Mouse (Mus musculus) lung, postnatal 0 days (tissue): ENCODE data around the gene Tspan13. TPM values are rescaled to one million over a fixed set of nuclear protein-coding genes. Genes with fewer than 3 reads are reported as not detected.

Experiments
- ATAC-seq: fragments of 200-750 bp; cut with Nextera tagmentation; 2 replicates; pipeline ENCODE4 v1.8.0; 2017; ENCODE audit warnings: moderate library complexity
- DNase-seq: peaks from one replicate; pipeline ENCODE4 v3.0.0-alpha.2; 2016; ENCODE audit warnings: low spot score
- H3K27ac ChIP-seq: fragments of 300-500 bp; sonication (generic); 2 replicates; pipeline ENCODE4 v1.5.1; 2014; ENCODE audit warnings: antibody characterized with exemption, mild to moderate bottlenecking, low read length, mixed read lengths
- H3K27me3 ChIP-seq: fragments of 300-500 bp; sonication (generic); replicated peaks from 2 replicates; pipeline ENCODE4 v1.6.1; 2014; ENCODE audit warnings: low read length, mixed read lengths; ENCODE audit not compliant: insufficient read depth
- H3K36me3 ChIP-seq: fragments of 300-500 bp; sonication (generic); 2 replicates; pipeline ENCODE4 v1.6.1; 2014; ENCODE audit warnings: low read length, mixed read lengths; ENCODE audit not compliant: insufficient read depth
- H3K4me1 ChIP-seq: fragments of 300-500 bp; sonication (generic); 2 replicates; pipeline ENCODE4 v1.6.1; 2014; ENCODE audit warnings: antibody characterized with exemption, low read depth, low read length, mixed read lengths; ENCODE audit not compliant: insufficient read depth
- H3K4me2 ChIP-seq: fragments of 300-500 bp; sonication (generic); replicated peaks from 2 replicates; pipeline ENCODE4 v1.6.1; 2014; ENCODE audit warnings: low read depth, mild to moderate bottlenecking, low read length, moderate library complexity, mixed read lengths
- H3K4me3 ChIP-seq: fragments of 300-500 bp; sonication (generic); 2 replicates; pipeline ENCODE4 v1.5.1; 2014; ENCODE audit warnings: low read depth, low read length
- H3K9ac ChIP-seq: fragments of 300-500 bp; sonication (generic); replicated peaks from 2 replicates; pipeline ENCODE4 v1.6.1; 2014; ENCODE audit warnings: low read depth, mild to moderate bottlenecking
- H3K9me3 ChIP-seq: fragments of 300-500 bp; sonication (generic); 2 replicates; pipeline ENCODE4 v1.6.1; 2016; ENCODE audit warnings: low read length, mixed read lengths
- CTCF ChIP-seq: IDR thresholded peaks from 2 replicates; pipeline ENCODE4 v1.5.1; 2016; ENCODE audit warnings: antibody characterized with exemption, mild to moderate bottlenecking
- EP300 ChIP-seq: IDR thresholded peaks from 2 replicates; pipeline ENCODE4 v1.6.1; 2016; ENCODE audit warnings: antibody characterized with exemption, mild to moderate bottlenecking, control low read depth
- whole genome bisulfite sequencing: fragments of 180-500 bp; shearing (Covaris S2); extraction: QIAGEN DNeasy Blood & Tissue Kit; methylation state at CpG from one replicate; pipeline ENCODE4 v1.1.7; 2014; 5-methylcytosine and 5-hydroxymethylcytosine counted together
- polyA plus RNA-seq: library from polyadenylated mRNA; unstranded; fragments of >200 nt; fragmentation: Nextera tagmentation; extraction: Ambion mirVana; gene quantifications from 2 replicates; pipeline ENCODE4 v1.2.1, GENCODE M21; 2015

Tspan13 gene
- polyA plus RNA-seq, 1 experiment from 2014 or later, result 255 TPM

- Histone ChIP-seq H3K4me1 (peaks cover 11% of the 10 kb centered on the region; the same call in 1 of the 2 replicates), H3K4me3 (no peak overlapping the region), H3K4me2 (peak overlapping the region; percentile 14; the same call in 1 of the 2 replicates), H3K36me3 (no peaks in the 10 kb centered on the region), H3K27ac (peak overlapping the region; percentile 72), H3K9ac (no peak overlapping the region), H3K9me3 (no peaks in the 10 kb centered on the region), H3K27me3 (no peaks in the 10 kb centered on the region)
- DNase-seq (no peak), ATAC-seq (peak; percentile 54)
- TF ChIP-seq EP300, result no peak
- no peak for TF ChIP-seq CTCF
- WGBS, result 32% methylated on average over 5 of the region's 5 CpGs
Measured at GRCm38 (mm10) chr12:36028968-36029645, 13.2 kb downstream of the Tspan13 start.

- Histone ChIP-seq H3K4me1 (peaks cover 11% of the 10 kb centered on the region; the same call in 1 of the 2 replicates), H3K4me2 (no peak overlapping the region), H3K9ac (no peak overlapping the region), H3K9me3 (no peaks in the 10 kb centered on the region), H3K27ac (no peak overlapping the region), H3K36me3 (no peaks in the 10 kb centered on the region), H3K4me3 (no peak overlapping the region), H3K27me3 (no peaks in the 10 kb centered on the region)
- TF ChIP-seq CTCF, result no peak
- no peak for TF ChIP-seq EP300
- ATAC-seq, result no peak
- no peak for DNase-seq
- WGBS, result 85% methylated on average over 2 of the region's 2 CpGs
Measured at GRCm38 (mm10) chr12:36027171-36027570, 15.1 kb downstream of the Tspan13 start.

- ATAC-seq, result no peak
- H3K36me3 ChIP-seq, result no peaks in the 10 kb centered on the region
- no peak overlapping the region for H3K4me2 ChIP-seq
- no peak for TF ChIP-seq CTCF
- no peak for TF ChIP-seq EP300
- peaks cover 8% of the 10 kb centered on the region; the same call in 1 of the 2 replicates for H3K4me1 ChIP-seq
- WGBS, result 93% methylated on average over 4 of the region's 4 CpGs
- H3K27ac ChIP-seq, result no peak overlapping the region
- DNase-seq, result no peak
- H3K9ac ChIP-seq, result no peak overlapping the region
- H3K9me3 ChIP-seq, result no peaks in the 10 kb centered on the region
- H3K4me3 ChIP-seq, result no peak overlapping the region
- no peaks in the 10 kb centered on the region for H3K27me3 ChIP-seq
Measured at GRCm38 (mm10) chr12:36026126-36026525, 16.2 kb downstream of the Tspan13 start.

- no peak for DNase-seq
- no peak for ATAC-seq
- no peak overlapping the region for H3K27ac ChIP-seq
- no peak overlapping the region for H3K4me3 ChIP-seq
- no peak overlapping the region for H3K9ac ChIP-seq
- 91% methylated on average over 2 of the region's 2 CpGs for WGBS
- H3K9me3 ChIP-seq, result no peaks in the 10 kb centered on the region
- H3K36me3 ChIP-seq, result no peaks in the 10 kb centered on the region
- no peaks in the 10 kb centered on the region for H3K27me3 ChIP-seq
- TF ChIP-seq EP300, result no peak
- no peak for TF ChIP-seq CTCF
- H3K4me1 ChIP-seq, result no peaks in the 10 kb centered on the region
- no peak overlapping the region for H3K4me2 ChIP-seq
Measured at GRCm38 (mm10) chr12:36020710-36021109, 21.6 kb downstream of the Tspan13 start.

GRCm38 (mm10) chr12:36020081-36020480, 22.2 kb downstream of the Tspan13 start:
- DNase-seq, result no peak
- H3K9ac ChIP-seq, result no peak overlapping the region
- H3K4me2 ChIP-seq, result no peak overlapping the region
- TF ChIP-seq EP300 (no peak), CTCF (no peak)
- no peaks in the 10 kb centered on the region for H3K9me3 ChIP-seq
- no peak overlapping the region for H3K4me3 ChIP-seq
- ATAC-seq, result no peak
- H3K27ac ChIP-seq, result no peak overlapping the region
- H3K36me3 ChIP-seq, result no peaks in the 10 kb centered on the region
- H3K4me1 ChIP-seq, result no peaks in the 10 kb centered on the region
- 83% methylated on average over 3 of the region's 3 CpGs for WGBS
- no peaks in the 10 kb centered on the region for H3K27me3 ChIP-seq

- no peaks in the 10 kb centered on the region for H3K27me3 ChIP-seq
- DNase-seq (no peak), ATAC-seq (no peak)
- no peak overlapping the region for H3K9ac ChIP-seq
- no peak for TF ChIP-seq EP300
- TF ChIP-seq CTCF, result no peak
- WGBS, result 86% methylated on average over 4 of the region's 4 CpGs
- H3K36me3 ChIP-seq, result no peaks in the 10 kb centered on the region
- no peaks in the 10 kb centered on the region for H3K9me3 ChIP-seq
- H3K27ac ChIP-seq, result no peak overlapping the region
- no peak overlapping the region for H3K4me3 ChIP-seq
- no peaks in the 10 kb centered on the region for H3K4me1 ChIP-seq
- no peak overlapping the region for H3K4me2 ChIP-seq
Measured at GRCm38 (mm10) chr12:36019572-36019971, 22.7 kb downstream of the Tspan13 start.
